Comparison of ENCODE assay signal across 18 mouse cellular contexts in the genomic region with DNA sequence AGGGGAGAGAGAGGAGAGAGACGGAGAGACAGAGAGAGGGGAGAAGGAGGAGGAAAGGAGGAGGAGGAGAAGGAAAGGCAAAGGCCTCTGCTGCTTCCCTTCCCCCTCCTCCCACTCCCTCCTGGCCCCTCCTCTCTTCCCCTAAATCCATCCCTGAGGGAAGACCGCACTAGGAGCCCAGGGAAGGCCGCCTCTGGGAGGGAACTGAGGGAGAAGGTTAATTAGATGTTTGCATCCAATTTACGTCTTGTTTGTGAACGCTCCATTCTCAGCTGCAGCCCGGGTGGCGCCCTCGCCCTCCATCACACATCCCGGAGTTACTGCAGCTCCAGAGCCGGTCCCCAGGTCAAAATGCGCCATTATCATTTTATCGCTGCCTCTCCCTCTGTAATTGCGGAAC. TPM values are rescaled to one million over a fixed set of nuclear protein-coding genes. Genes with fewer than 3 reads are reported as not detected.
DNase-seq lines count a peak whose midpoint lies in the region; ATAC-seq and TF ChIP-seq lines count a peak whose summit lies in the region.
"Had no signal": no experiment of that assay in that cellular context is flagged by ENCODE, and none has a peak within 500 bp of the region (broad histone marks: within the 10 kb centered on the region; RNA-seq: fewer than 3 reads in every experiment).

No protein-coding gene starts in this region.

- no peak overlapping the region for H3K4me2 ChIP-seq in forebrain, embryonic 14.5 days (ENCODE audit: low read length)
- peak overlapping the region; percentile 9 for H3K4me2 ChIP-seq in myocyte (ENCODE audit: low read depth)
- no peak overlapping the region for H3K4me2 ChIP-seq in kidney, embryonic 15.5 days
- H3K4me2 ChIP-seq: heart, embryonic 13.5 days; stomach, embryonic 15.5 days had no signal

- no peaks in the 10 kb centered on the region for H3K79me2 ChIP-seq in myocyte (ENCODE audit: control insufficient read depth, insufficient read depth)

- H3K4me1 ChIP-seq in forebrain, embryonic 14.5 days (ENCODE audit: control insufficient read depth, insufficient read depth, low read length) = peaks cover 14% of the 10 kb centered on the region
- peaks cover 19% of the 10 kb centered on the region for H3K4me1 ChIP-seq in limb, embryonic 10.5 days
- H3K4me1 ChIP-seq in kidney, embryonic 15.5 days = peaks cover 5% of the 10 kb centered on the region; the same call in 1 of the 2 replicates
- H3K4me1 ChIP-seq: heart, embryonic 13.5 days; stomach, embryonic 15.5 days had no signal

- WGBS in forebrain, embryonic 14.5 days = 0% methylated on average over 13 of the region's 13 CpGs
- WGBS in limb, embryonic 10.5 days = under 1% methylated on average over 13 of the region's 13 CpGs
- WGBS in kidney, embryonic 15.5 days = under 1% methylated on average over 11 of the region's 13 CpGs

- DNase-seq in embryo, embryonic 11 days = peak; percentile 43
- peak; percentile 46 for DNase-seq in forebrain, embryonic 14.5 days (ENCODE audit: low spot score)
- DNase-seq in limb, embryonic 10.5 days (ENCODE audit: low spot score) = peak; percentile 36
- no peak for DNase-seq in left cerebral cortex, adult 11 months (ENCODE audit: low spot score)
- no peak for DNase-seq in adrenal gland, adult 8-10 months
- DNase-seq in heart, adult 11 months = no peak
- DNase-seq: adrenal gland, postnatal 10 days; cerebellum, adult 8-10 months; kidney, postnatal 36 days; right cerebral cortex, postnatal 4 days had no signal

- H3K36me3 ChIP-seq in forebrain, embryonic 14.5 days (ENCODE audit: control insufficient read depth, insufficient read depth, low read length) = no peaks in the 10 kb centered on the region
- H3K36me3 ChIP-seq in limb, embryonic 10.5 days = no peaks in the 10 kb centered on the region
- no peaks in the 10 kb centered on the region for H3K36me3 ChIP-seq in myocyte (ENCODE audit: control insufficient read depth, insufficient read depth)
- no peaks in the 10 kb centered on the region for H3K36me3 ChIP-seq in kidney, embryonic 15.5 days
- H3K36me3 ChIP-seq: heart, embryonic 13.5 days; stomach, embryonic 15.5 days had no signal

- TF ChIP-seq POLR2A in myocyte (IDR thresholded peaks at IDR 0.05; ENCODE audit: insufficient read length, low read depth) = no peak

- no peak overlapping the region for H3ac ChIP-seq in myocyte (ENCODE audit: control insufficient read depth, insufficient read length)

- H3K9ac ChIP-seq in forebrain, embryonic 14.5 days (ENCODE audit: low read length) = no peak overlapping the region
- no peak overlapping the region for H3K9ac ChIP-seq in kidney, embryonic 15.5 days
- H3K9ac ChIP-seq: heart, embryonic 13.5 days; liver, embryonic 14.5 days; stomach, embryonic 15.5 days had no signal

- no peak overlapping the region for H3K27ac ChIP-seq in forebrain, embryonic 14.5 days (ENCODE audit: low read depth, low read length)
- no peak overlapping the region for H3K27ac ChIP-seq in limb, embryonic 10.5 days
- no peak overlapping the region for H3K27ac ChIP-seq in kidney, embryonic 15.5 days
- H3K27ac ChIP-seq: heart, embryonic 13.5 days; liver, embryonic 14.5 days; stomach, embryonic 15.5 days had no signal

- ATAC-seq in forebrain, embryonic 14.5 days = no peak
- ATAC-seq in kidney, embryonic 15.5 days (replicated peaks; ENCODE audit: low FRiP score) = no peak
- ATAC-seq: inflammation-experienced regulatory T-cells, adult 6 months had no signal

- H3K4me3 ChIP-seq in forebrain, embryonic 14.5 days (ENCODE audit: low read depth, low read length) = no peak overlapping the region
- peak overlapping the region; percentile 24; the same call in 1 of the 2 replicates for H3K4me3 ChIP-seq in limb, embryonic 10.5 days
- no peak overlapping the region for H3K4me3 ChIP-seq in myocyte
- H3K4me3 ChIP-seq in kidney, embryonic 15.5 days (replicated peaks) = no peak overlapping the region
- H3K4me3 ChIP-seq: heart, embryonic 13.5 days; stomach, embryonic 15.5 days had no signal

- H3K27me3 ChIP-seq in forebrain, embryonic 14.5 days (replicated peaks; ENCODE audit: control insufficient read depth, insufficient read depth, low read length) = peaks cover 27% of the 10 kb centered on the region
- H3K27me3 ChIP-seq in limb, embryonic 10.5 days (ENCODE audit: low read depth, poor library complexity, severe bottlenecking) = peaks cover 93% of the 10 kb centered on the region
- peaks cover 77% of the 10 kb centered on the region for H3K27me3 ChIP-seq in myocyte (ENCODE audit: control insufficient read depth, insufficient read depth, insufficient read length)
- H3K27me3 ChIP-seq in kidney, embryonic 15.5 days = peaks cover 77% of the 10 kb centered on the region

- H3K9me3 ChIP-seq in forebrain, embryonic 14.5 days (replicated peaks; ENCODE audit: control insufficient read depth, low read length) = no peaks in the 10 kb centered on the region
- H3K9me3 ChIP-seq in limb, embryonic 10.5 days (replicated peaks) = no peaks in the 10 kb centered on the region
- no peaks in the 10 kb centered on the region for H3K9me3 ChIP-seq in kidney, embryonic 15.5 days (replicated peaks)
- H3K9me3 ChIP-seq: heart, embryonic 13.5 days; stomach, embryonic 15.5 days had no signal

TF ChIP-seq in myocyte, 11 proteins besides CTCF, POLR2A, EP300 and RAD21:
- TF ChIP-seq POLR2AphosphoS2 (IDR thresholded peaks at IDR 0.05; ENCODE audit: insufficient read length, low read depth) = no peak
- TF ChIP-seq CEBPB (IDR thresholded peaks at IDR 0.05; ENCODE audit: insufficient read depth, poor library complexity, severe bottlenecking) = no peak
- no peak for TF ChIP-seq TCF3 (IDR thresholded peaks at IDR 0.05; ENCODE audit: insufficient read length, low read depth)
- TF ChIP-seq TCF12 (IDR thresholded peaks at IDR 0.05; ENCODE audit: insufficient read depth, poor library complexity, severe bottlenecking) = no peak
- no peak for TF ChIP-seq E2F4 (IDR thresholded peaks at IDR 0.05; ENCODE audit: insufficient read depth)
- no peak for TF ChIP-seq MAX (IDR thresholded peaks at IDR 0.05; ENCODE audit: low read depth)
- TF ChIP-seq MYOG (IDR thresholded peaks at IDR 0.05; ENCODE audit: control insufficient read depth in 1 of 3, insufficient read depth in 1 of 3, insufficient read length in 2 of 3, low read depth in 2 of 3) = no peak

RNA-seq across cellular contexts. Expression of a gene that starts 33.5 kb away (rescaled TPM):
- polyA plus RNA-seq in forebrain, embryonic 14.5 days (2014; fragmentation: Nextera tagmentation; extraction: Ambion mirVana) = 3.5 and 5.1 TPM in 2 replicates
- polyA plus RNA-seq in limb, embryonic 10.5 days (2016; fragmentation: Nextera tagmentation; extraction: Ambion mirVana) = not detected in 2 replicates
- not detected for polyA plus RNA-seq in myocyte (2012; fragmentation: generic; extraction: Trizol)
- total RNA-seq in adrenal gland, adult 8-10 months (2022) = not detected
- polyA plus RNA-seq in kidney, embryonic 15.5 days (2015; fragmentation: Nextera tagmentation; extraction: Ambion mirVana) = not detected in 2 replicates
- total RNA-seq: adrenal gland, postnatal 10 days; gastrocnemius, adult 18-20 months had no signal
- polyA plus RNA-seq: C2C12; heart, embryonic 13.5 days; inflammation-experienced regulatory T-cells, adult 6 months; liver, embryonic 14.5 days had no signal

Comparison
In these comparisons a context has a peak if more than half of its experiments do, and no peak if none do; other contexts are left out.
1. DNase-seq: peak in embryo, embryonic 11 days (single experiment), forebrain, embryonic 14.5 days (single experiment) and limb, embryonic 10.5 days (single experiment); none in left cerebral cortex, adult 11 months (single experiment), adrenal gland, adult 8-10 months (single experiment) and heart, adult 11 months (single experiment).